Mouse (Mus musculus) megakaryocyte, embryonic 14.5 days (primary cell): ENCODE results near the gene Slc25a31. TPM values are rescaled to one million over a fixed set of nuclear protein-coding genes. Genes with fewer than 3 reads are reported as not detected.

Experiments used
- H3K27me3 ChIP-seq: replicated peaks from 2 replicates; pipeline ENCODE3; 2012; ENCODE audit warnings: inconsistent platforms
- H3K36me3 ChIP-seq: replicated peaks from 2 replicates; pipeline ENCODE3; 2012; ENCODE audit warnings: low read length, inconsistent platforms, mixed read lengths
- H3K4me1 ChIP-seq: 2 replicates; pipeline ENCODE4 v1.6.1; 2012; ENCODE audit warnings: inconsistent platforms
- H3K4me3 ChIP-seq: replicated peaks from 2 replicates; pipeline ENCODE3; 2012; ENCODE audit warnings: moderate library complexity, mild to moderate bottlenecking, inconsistent platforms
- H3K9me3 ChIP-seq: 2 replicates; pipeline ENCODE4 v1.6.1; 2012; ENCODE audit warnings: inconsistent platforms
- FLI1 ChIP-seq: IDR thresholded peaks from 2 replicates; pipeline ENCODE4 v1.6.1; 2012; ENCODE audit warnings: low read length, inconsistent platforms, mixed read lengths
- GATA1 ChIP-seq: IDR thresholded peaks from 3 replicates; pipeline ENCODE4 v1.6.1; 2012; ENCODE audit warnings: mixed read lengths, low read length, inconsistent platforms, borderline replicate concordance
- polyA plus RNA-seq: library from polyadenylated mRNA; stranded (reverse); fragments of >175 nt; gene quantifications from 2 replicates; pipeline ENCODE4 v1.2.3, GENCODE M21; 2012; ENCODE audit warnings: low replicate concordance; ENCODE audit not compliant: insufficient read depth

Gene Slc25a31
- polyA plus RNA-seq, 1 experiment: not detected

DNA sequence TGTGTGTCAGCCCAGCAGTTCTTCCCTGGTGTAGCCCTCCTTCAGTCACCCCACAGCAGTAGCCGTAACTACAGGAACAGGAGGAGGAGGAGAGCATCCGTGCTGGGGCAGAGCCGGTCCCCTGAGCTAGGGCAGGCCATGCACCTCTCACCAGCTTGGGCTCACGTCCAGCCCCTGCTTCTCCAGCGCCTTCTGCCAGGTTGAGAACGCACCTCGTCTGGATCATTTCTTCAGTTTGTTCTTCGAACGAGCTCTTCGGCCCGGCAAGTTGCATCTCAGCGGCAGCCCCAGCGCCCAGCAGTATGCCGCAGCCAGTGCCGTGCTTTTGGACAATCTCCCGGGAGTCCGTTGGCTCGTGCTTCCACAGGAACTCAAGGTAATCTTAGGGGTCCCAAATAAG, 25.5 kb upstream of the Slc25a31 start:
- no peaks in the 10 kb centered on the region for H3K9me3 ChIP-seq
- H3K36me3 ChIP-seq: no peaks in the 10 kb centered on the region
- no peak for TF ChIP-seq FLI1
- no peak for TF ChIP-seq GATA1
- peaks cover 12% of the 10 kb centered on the region for H3K4me1 ChIP-seq
- peak overlapping the region; percentile 48 for H3K4me3 ChIP-seq
- no peaks in the 10 kb centered on the region for H3K27me3 ChIP-seq

- Histone ChIP-seq H3K36me3 (no peaks in the 10 kb centered on the region), H3K9me3 (no peaks in the 10 kb centered on the region), H3K4me3 (no peak overlapping the region), H3K27me3 (no peaks in the 10 kb centered on the region), H3K4me1 (peaks cover 8% of the 10 kb centered on the region)
- TF ChIP-seq FLI1 (no peak), GATA1 (no peak)
Observed at GRCm38 (mm10) chr3:40685855-40686515, 22.7 kb upstream of the Slc25a31 start.

- no peaks in the 10 kb centered on the region for H3K9me3 ChIP-seq
- H3K36me3 ChIP-seq: no peaks in the 10 kb centered on the region
- peaks cover 8% of the 10 kb centered on the region for H3K4me1 ChIP-seq
- no peaks in the 10 kb centered on the region for H3K27me3 ChIP-seq
- H3K4me3 ChIP-seq: no peak overlapping the region
- TF ChIP-seq GATA1: no peak
- no peak for TF ChIP-seq FLI1
Observed at GRCm38 (mm10) chr3:40686836-40687235, 21.8 kb upstream of the Slc25a31 start.

GRCm38 (mm10) chr3:40687588-40687987, 21.1 kb upstream of the Slc25a31 start:
- Histone ChIP-seq H3K36me3 (no peaks in the 10 kb centered on the region), H3K27me3 (no peaks in the 10 kb centered on the region), H3K4me3 (no peak overlapping the region), H3K9me3 (no peaks in the 10 kb centered on the region), H3K4me1 (peaks cover 8% of the 10 kb centered on the region)
- TF ChIP-seq GATA1 (no peak), FLI1 (no peak)

DNA sequence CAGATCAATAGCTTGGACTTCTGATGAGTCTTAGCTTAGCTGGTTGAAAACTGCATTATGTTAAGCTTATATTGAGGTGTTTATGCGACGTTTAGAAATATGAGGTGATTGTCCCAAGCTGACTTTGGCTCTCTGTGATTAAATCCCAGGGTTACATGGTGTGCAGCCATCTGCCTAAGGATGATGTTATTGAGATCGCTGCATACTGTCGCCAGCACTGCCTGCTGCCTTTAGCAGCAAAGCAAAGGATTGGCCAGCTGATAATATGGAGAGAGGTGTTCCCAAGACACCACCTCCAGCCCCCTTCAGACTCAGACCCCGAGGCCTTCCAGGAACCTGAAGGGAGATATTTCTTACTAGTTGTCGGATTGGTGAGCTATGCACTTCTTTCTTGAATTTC, 17.1 kb upstream of the Slc25a31 start:
- no peak for TF ChIP-seq FLI1

DNA sequence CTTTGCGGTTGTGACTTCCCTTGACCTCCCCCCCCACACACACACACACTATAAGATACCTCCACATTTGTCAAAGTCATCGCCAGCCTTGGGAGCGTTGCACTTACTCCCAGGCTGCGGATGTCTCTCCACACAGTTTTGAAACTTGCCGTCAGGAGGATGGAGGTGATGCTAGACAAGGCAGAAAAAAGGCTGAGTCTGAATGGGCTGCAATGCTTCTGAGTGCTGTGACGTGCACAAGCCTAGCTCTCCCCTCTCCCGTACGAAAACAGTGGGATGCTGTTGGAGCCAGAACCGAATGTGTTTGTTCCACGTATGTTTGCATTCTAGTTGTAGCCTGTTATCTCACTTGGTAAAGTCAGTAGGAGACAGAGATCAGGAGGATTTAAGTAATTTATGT, 15.2 kb upstream of the Slc25a31 start:
- H3K4me1 ChIP-seq: peaks cover 7% of the 10 kb centered on the region
- H3K36me3 ChIP-seq: no peaks in the 10 kb centered on the region
- no peaks in the 10 kb centered on the region for H3K27me3 ChIP-seq
- no peaks in the 10 kb centered on the region for H3K9me3 ChIP-seq
- no peak for TF ChIP-seq FLI1
- TF ChIP-seq GATA1: no peak
- no peak overlapping the region for H3K4me3 ChIP-seq

More for the DNA sequence above, 17.1 kb upstream of the Slc25a31 start:
- Histone ChIP-seq H3K36me3 (no peaks in the 10 kb centered on the region), H3K9me3 (no peaks in the 10 kb centered on the region), H3K27me3 (no peaks in the 10 kb centered on the region), H3K4me3 (no peak overlapping the region), H3K4me1 (peaks cover 10% of the 10 kb centered on the region)

DNA sequence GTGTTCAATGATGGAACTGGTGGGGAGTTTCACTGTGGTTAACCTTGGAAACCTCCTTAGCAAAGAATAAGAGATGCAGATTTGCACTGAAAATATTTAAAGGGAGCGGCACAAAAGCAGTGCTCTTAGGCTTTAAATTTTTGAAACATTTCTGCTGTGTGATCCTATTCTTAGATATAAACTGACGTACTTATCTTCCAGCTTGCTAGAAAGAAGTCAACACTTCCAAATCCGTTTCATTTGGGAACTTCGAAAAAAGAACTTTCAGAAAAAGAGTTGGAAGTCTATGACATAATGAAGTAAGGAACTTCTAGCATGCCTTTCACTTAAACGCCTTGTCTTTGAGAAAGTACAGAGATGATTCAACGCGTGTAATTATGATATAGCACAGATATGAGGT, 14.7 kb upstream of the Slc25a31 start:
- no peak overlapping the region for H3K4me3 ChIP-seq
- no peaks in the 10 kb centered on the region for H3K36me3 ChIP-seq
- TF ChIP-seq GATA1: no peak
- TF ChIP-seq FLI1: no peak
- no peaks in the 10 kb centered on the region for H3K27me3 ChIP-seq
- H3K4me1 ChIP-seq: peaks cover 7% of the 10 kb centered on the region
- H3K9me3 ChIP-seq: no peaks in the 10 kb centered on the region

- peaks cover 7% of the 10 kb centered on the region for H3K4me1 ChIP-seq
- H3K36me3 ChIP-seq: no peaks in the 10 kb centered on the region
- TF ChIP-seq GATA1 (no peak), FLI1 (no peak)
- no peaks in the 10 kb centered on the region for H3K27me3 ChIP-seq
- no peak overlapping the region for H3K4me3 ChIP-seq
- no peaks in the 10 kb centered on the region for H3K9me3 ChIP-seq
Observed at GRCm38 (mm10) chr3:40694438-40694837, 14.2 kb upstream of the Slc25a31 start.

DNA sequence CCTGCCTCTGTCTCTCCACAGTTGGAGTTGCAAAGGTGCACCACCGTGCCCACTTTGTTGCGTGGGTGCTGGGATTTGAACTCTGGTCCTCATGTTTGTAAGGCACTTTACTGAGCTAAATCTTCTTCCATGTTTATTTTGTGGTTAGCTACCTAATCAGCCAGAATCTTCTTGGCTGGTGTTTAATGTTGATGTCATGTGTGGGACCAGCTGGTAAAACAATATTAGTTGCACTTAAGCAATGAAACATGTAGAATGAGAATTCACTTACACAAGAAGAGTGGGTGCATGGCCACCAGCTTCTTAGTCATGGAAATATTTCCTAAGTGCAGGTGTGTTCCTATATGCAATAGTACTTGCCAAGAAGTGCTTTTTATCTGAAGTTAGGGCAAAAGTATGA, 13.5 kb upstream of the Slc25a31 start:
- Histone ChIP-seq H3K4me1 (peaks cover 7% of the 10 kb centered on the region), H3K27me3 (no peaks in the 10 kb centered on the region), H3K4me3 (no peak overlapping the region), H3K36me3 (no peaks in the 10 kb centered on the region), H3K9me3 (no peaks in the 10 kb centered on the region)
- TF ChIP-seq GATA1 (no peak), FLI1 (no peak)

DNA sequence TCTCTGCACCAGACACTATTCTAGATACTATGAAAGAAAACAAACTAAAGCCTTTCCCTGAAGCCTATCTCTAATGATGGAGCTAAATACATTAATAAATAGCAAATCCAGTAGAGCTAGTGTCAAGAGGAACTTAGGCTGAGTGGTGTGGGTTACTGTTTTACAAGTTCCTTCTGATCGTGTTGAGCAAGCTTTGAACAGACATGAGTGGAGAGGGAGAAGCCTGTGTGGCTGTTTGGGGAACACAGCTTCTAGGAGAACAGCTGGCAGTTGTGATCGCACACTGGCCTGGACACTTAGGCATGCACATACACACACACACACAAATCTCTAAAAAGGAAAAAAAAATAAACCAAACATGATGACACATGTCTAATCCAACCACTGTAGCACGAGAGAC, 9.8 kb upstream of the Slc25a31 start:
- H3K36me3 ChIP-seq: no peaks in the 10 kb centered on the region
- TF ChIP-seq FLI1: no peak
- no peak for TF ChIP-seq GATA1
- no peak overlapping the region for H3K4me3 ChIP-seq
- H3K4me1 ChIP-seq: peaks cover 13% of the 10 kb centered on the region
- H3K27me3 ChIP-seq: no peaks in the 10 kb centered on the region
- H3K9me3 ChIP-seq: no peaks in the 10 kb centered on the region
